Mouse (Mus musculus) spleen, postnatal 14 days (tissue): ENCODE measurements around the gene Dcst1.

ENCODE experiments used
- DNase-seq, 2 experiments: peaks; one replicate each; pipeline ENCODE4 v3.0.0; 2021 to 2022; ENCODE audit warnings: low spot score in 2 of 2

Dcst1 gene

GRCm38 (mm10) chr3:89365486-89366414 lies 697 bp upstream of the Dcst1 start:
- no peak for DNase-seq

- DNase-seq: no peak
Measured at GRCm38 (mm10) chr3:89364631-89365030, 422 bp downstream of the Dcst1 start.

- no peak for DNase-seq
Measured at GRCm38 (mm10) chr3:89361675-89362074, 3.4 kb downstream of the Dcst1 start, which contains the start of gene Dcst2. Gene Dcst2 (plus strand): TSS chr3:89361975.

GRCm38 (mm10) chr3:89360237-89360636 lies 4.8 kb downstream of the Dcst1 start:
- no peak for DNase-seq

GRCm38 (mm10) chr3:89359630-89360029 lies 5.4 kb downstream of the Dcst1 start:
- no peak for DNase-seq

GRCm38 (mm10) chr3:89356029-89356428 lies 9.0 kb downstream of the Dcst1 start:
- no peak for DNase-seq

GRCm38 (mm10) chr3:89355512-89355902 lies 9.5 kb downstream of the Dcst1 start:
- no peak for DNase-seq

GRCm38 (mm10) chr3:89354816-89355511 lies 10.1 kb downstream of the Dcst1 start:
- DNase-seq: peak; percentile 50 to 69

GRCm38 (mm10) chr3:89351271-89351670 lies 13.8 kb downstream of the Dcst1 start:
- DNase-seq: no peak

GRCm38 (mm10) chr3:89349869-89350501 lies 15.1 kb downstream of the Dcst1 start, which contains the start of gene Adam15:
Gene Adam15 (minus strand): TSS chr3:89349996.
- peak; percentile 74 to 78 for DNase-seq

- DNase-seq: no peak
Measured at GRCm38 (mm10) chr3:89348911-89349868, 15.9 kb downstream of the Dcst1 start.

GRCm38 (mm10) chr3:89347916-89348315 lies 17.1 kb downstream of the Dcst1 start:
- no peak for DNase-seq

- no peak for DNase-seq
Measured at GRCm38 (mm10) chr3:89346815-89347540, 18.1 kb downstream of the Dcst1 start.

GRCm38 (mm10) chr3:89343279-89343678 lies 21.8 kb downstream of the Dcst1 start:
- no peak for DNase-seq

- DNase-seq: no peak
Measured at GRCm38 (mm10) chr3:89341794-89342193, 23.3 kb downstream of the Dcst1 start.

GRCm38 (mm10) chr3:89340465-89340864 lies 24.6 kb downstream of the Dcst1 start:
- peak; percentile 43 to 72 for DNase-seq

GRCm38 (mm10) chr3:89339416-89339815 lies 25.6 kb downstream of the Dcst1 start:
- DNase-seq: peak in 1 of 2 experiments; percentile 60

GRCm38 (mm10) chr3:89337721-89338578 lies 27.1 kb downstream of the Dcst1 start, which contains the start of gene Efna4:
Gene Efna4 (minus strand): TSS chr3:89338028.
- DNase-seq: peak in 1 of 2 experiments; percentile 23

GRCm38 (mm10) chr3:89337062-89337720 lies 27.9 kb downstream of the Dcst1 start:
- no peak for DNase-seq
